Mouse (Mus musculus) CH12.LX (cell line): ENCODE data around the gene Lamc2. TPM values are rescaled to one million over a fixed set of nuclear protein-coding genes. Genes with fewer than 3 reads are reported as not detected.

Experiments
- DNase-seq: peaks from one replicate; pipeline ENCODE4 v3.0.0-alpha.2; 2013; ENCODE audit errors: extremely low read depth
- H3K27ac ChIP-seq: 2 replicates; pipeline ENCODE4 v1.5.1; 2012; ENCODE audit warnings: low read depth, mild to moderate bottlenecking, control low read depth, moderate library complexity; ENCODE audit not compliant: insufficient read depth
- H3K27me3 ChIP-seq: replicated peaks from 2 replicates; pipeline ENCODE3; 2012; ENCODE audit warnings: inconsistent platforms
- H3K36me3 ChIP-seq, 2 experiments: replicated peaks in 1 of 2; 2 replicates each; pipeline versions ENCODE3 to v1.6.1; 2012; ENCODE audit warnings: inconsistent platforms in 1 of 2, low read length in 1 of 2, mild to moderate bottlenecking in 1 of 2, mixed read lengths in 1 of 2, moderate library complexity in 1 of 2; ENCODE audit not compliant: control insufficient read depth in 1 of 2, insufficient read depth in 1 of 2
- H3K4me1 ChIP-seq, 2 experiments: 2 replicates each; pipeline ENCODE4 v1.6.1; 2012; ENCODE audit warnings: inconsistent platforms in 1 of 2, moderate library complexity in 1 of 2; ENCODE audit not compliant: insufficient read depth in 2 of 2, control insufficient read depth in 1 of 2
- H3K4me2 ChIP-seq: 2 replicates; pipeline ENCODE4 v1.6.1; 2012; ENCODE audit warnings: low read depth, mild to moderate bottlenecking, control low read depth; ENCODE audit not compliant: poor library complexity, insufficient read depth, severe bottlenecking
- H3K4me3 ChIP-seq, 3 experiments: fragments of 150-350 bp in 1 of 3; sonication (generic) in 1 of 3; replicated peaks in 1 of 3; 2 replicates each; pipeline versions ENCODE3 to v1.5.1; 2011 to 2012; ENCODE audit warnings: low read depth in 2 of 3, low read length in 2 of 3, mild to moderate bottlenecking in 2 of 3, moderate library complexity in 2 of 3, control low read depth in 1 of 3, improper control_type of control experiment in 1 of 3, inconsistent platforms in 1 of 3, mixed read lengths in 1 of 3; ENCODE audit not compliant: poor library complexity in 1 of 3
- H3K79me2 ChIP-seq: replicated peaks from 2 replicates; pipeline ENCODE4 v1.6.1; 2012; ENCODE audit warnings: mild to moderate bottlenecking, moderate library complexity; ENCODE audit not compliant: control insufficient read depth, poor library complexity, insufficient read depth, severe bottlenecking; ENCODE audit errors: extremely low read depth
- H3K9ac ChIP-seq: 2 replicates; pipeline ENCODE4 v1.6.1; 2012; ENCODE audit warnings: low read depth, mild to moderate bottlenecking, control low read depth, moderate library complexity; ENCODE audit not compliant: insufficient read depth
- H3K9me3 ChIP-seq: replicated peaks from 2 replicates; pipeline ENCODE3; 2012; ENCODE audit warnings: low read length, inconsistent platforms, mixed read lengths
- CHD1 ChIP-seq: IDR thresholded peaks from 2 replicates; pipeline ENCODE4 v1.6.1; 2012; ENCODE audit warnings: low read depth, low read length, improper control_type of control experiment, inconsistent platforms
- E2F4 ChIP-seq: IDR thresholded peaks from 2 replicates; pipeline ENCODE4 v1.6.1; 2011; ENCODE audit warnings: low read depth, low read length, improper control_type of control experiment; ENCODE audit not compliant: insufficient replicate concordance
- ELF1 ChIP-seq: IDR thresholded peaks from 2 replicates; pipeline ENCODE4 v1.6.1; 2014; ENCODE audit warnings: low read depth, mild to moderate bottlenecking, inconsistent platforms, low read length, improper control_type of control experiment
- EP300 ChIP-seq: IDR thresholded peaks from 2 replicates; pipeline ENCODE4 v1.6.1; 2011; ENCODE audit warnings: low read length, improper control_type of control experiment
- ETS1 ChIP-seq: conservative IDR thresholded peaks from 2 replicates; pipeline ENCODE4 v1.6.1; 2012; ENCODE audit warnings: low read depth, mild to moderate bottlenecking, inconsistent platforms, low read length, improper control_type of control experiment, moderate library complexity
- GABPA ChIP-seq: IDR thresholded peaks from 2 replicates; pipeline ENCODE4 v1.6.1; 2012; ENCODE audit warnings: low read depth, low read length, improper control_type of control experiment, inconsistent platforms; ENCODE audit not compliant: insufficient replicate concordance
- JUND ChIP-seq: conservative IDR thresholded peaks from 2 replicates; pipeline ENCODE4 v1.6.1; 2011; ENCODE audit warnings: low read depth, low read length, improper control_type of control experiment
- MAX ChIP-seq: IDR thresholded peaks from 2 replicates; pipeline ENCODE4 v1.6.1; 2011; ENCODE audit warnings: low read length, improper control_type of control experiment
- MEF2A ChIP-seq: IDR thresholded peaks from 2 replicates; pipeline ENCODE4 v1.6.1; 2014; ENCODE audit warnings: low read depth, mild to moderate bottlenecking, inconsistent platforms, low read length, improper control_type of control experiment, borderline replicate concordance
- NELFE ChIP-seq: IDR thresholded peaks from 2 replicates; pipeline ENCODE4 v1.6.1; 2011; ENCODE audit warnings: low read depth, low read length, improper control_type of control experiment
- PAX5 ChIP-seq: IDR thresholded peaks from 2 replicates; pipeline ENCODE4 v1.6.1; 2012; ENCODE audit warnings: low read length, inconsistent platforms, mixed read lengths
- RAD21 ChIP-seq: IDR thresholded peaks from 2 replicates; pipeline ENCODE4 v1.6.1; 2011; ENCODE audit warnings: low read depth, mild to moderate bottlenecking, low read length, improper control_type of control experiment, moderate library complexity
- RCOR1 ChIP-seq: conservative IDR thresholded peaks from 2 replicates; pipeline ENCODE4 v1.6.1; 2012; ENCODE audit warnings: low read depth, mild to moderate bottlenecking, inconsistent platforms, low read length, improper control_type of control experiment
- SIN3A ChIP-seq: IDR thresholded peaks from 2 replicates; pipeline ENCODE4 v1.6.1; 2012; ENCODE audit warnings: low read length, improper control_type of control experiment, inconsistent platforms
- TCF12 ChIP-seq: IDR thresholded peaks from 2 replicates; pipeline ENCODE4 v1.6.1; 2014; ENCODE audit warnings: low read depth, mild to moderate bottlenecking, inconsistent platforms, low read length, improper control_type of control experiment
- UBTF ChIP-seq: IDR thresholded peaks from 2 replicates; pipeline ENCODE4 v1.6.1; 2012; ENCODE audit warnings: low read depth, mild to moderate bottlenecking, inconsistent platforms, low read length, improper control_type of control experiment, moderate library complexity
- USF2 ChIP-seq: conservative IDR thresholded peaks from 2 replicates; pipeline ENCODE4 v1.6.1; 2011; ENCODE audit warnings: low read depth, low read length, improper control_type of control experiment
- ZKSCAN1 ChIP-seq: IDR thresholded peaks from 2 replicates; pipeline ENCODE4 v1.6.1; 2012; ENCODE audit warnings: low read depth, inconsistent platforms, low read length, improper control_type of control experiment, borderline replicate concordance
- ZNF384 ChIP-seq: IDR thresholded peaks from 2 replicates; pipeline ENCODE4 v1.6.1; 2012; ENCODE audit warnings: low read depth, low read length, improper control_type of control experiment, inconsistent platforms
- dilution Hi-C: fragments of 300-500 bp; cut with MboI; formaldehyde crosslinking; loops from 2 replicates; pipeline ENCODE4 v1.14.3; 2020; ENCODE audit warnings: low sequenced_read_pairs; ENCODE audit not compliant: extremely low pct_unique_long_range_greater_than_20kb, extremely low pct_ligation_motif_present
- in situ Hi-C: fragments of 300-500 bp; cut with MboI; formaldehyde crosslinking; loops from 3 replicates; pipeline ENCODE4 v1.14.3; 2019; ENCODE audit warnings: low sequenced_read_pairs, low pct_ligation_motif_present, low pct_unique_long_range_greater_than_20kb, mixed read lengths
- polyA plus RNA-seq: library from polyadenylated mRNA; unstranded; fragments of >175 nt; gene quantifications from 2 replicates; pipeline ENCODE4 v1.2.1, GENCODE M21; 2012; ENCODE audit warnings: low read depth; ENCODE audit not compliant: insufficient read length
- total RNA-seq, 2 experiments: library from RNA; depleted of rRNA; stranded (reverse); fragments of 300-350 nt in 1 of 2; fragments of >200 nt in 1 of 2; gene quantifications; 2 replicates each; pipeline ENCODE4 v1.2.3; 2012 to 2014

The Lamc2 gene
- total and polyA plus RNA-seq, 3 experiments = 0.09 to 1.0 (median 0.25) TPM

DNA sequence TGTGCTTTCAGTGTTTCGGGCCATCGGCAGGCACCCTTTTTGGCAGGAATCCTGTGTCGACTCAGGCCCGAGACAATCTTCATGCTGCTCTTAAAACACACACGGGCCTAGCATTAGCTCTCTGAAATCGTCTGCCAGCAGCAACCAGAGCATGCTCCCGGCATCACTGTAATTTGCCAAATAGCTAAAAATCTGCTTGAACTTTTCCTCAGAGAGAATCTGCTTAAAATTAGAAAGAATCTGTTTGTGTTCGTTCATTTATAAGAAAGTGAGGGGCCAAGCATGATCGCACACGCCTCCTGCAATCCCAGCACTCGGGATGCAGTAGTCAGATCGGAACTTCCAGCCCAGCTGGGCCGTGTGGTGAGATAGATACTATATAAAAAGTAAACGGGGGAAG, 15.2 kb upstream of the Lamc2 start:
- in situ Hi-C loops = no loop called here
- dilution Hi-C loops = no loop called here
- no peak overlapping the region for H3K4me3 ChIP-seq
- H3K4me1 ChIP-seq = peaks cover 6 to 11% of the 10 kb centered on the region in 2 experiments; a peak in 2 of 4 replicates
- H3K36me3 ChIP-seq = no peaks in the 10 kb centered on the region
- DNase-seq = no peak
- H3K9me3 ChIP-seq = no peaks in the 10 kb centered on the region
- H3K4me2 ChIP-seq = no peak overlapping the region
- no peak overlapping the region for H3K27ac ChIP-seq
- no peak overlapping the region for H3K9ac ChIP-seq
- H3K79me2 ChIP-seq = no peaks in the 10 kb centered on the region
- no peaks in the 10 kb centered on the region for H3K27me3 ChIP-seq
- no peak for TF ChIP-seq RAD21
- TF ChIP-seq RCOR1 = no peak
- TF ChIP-seq GABPA = no peak
- TF ChIP-seq PAX5 = no peak
- TF ChIP-seq ETS1 = no peak
- TF ChIP-seq JUND = no peak
- TF ChIP-seq EP300 = no peak
- no peak for TF ChIP-seq ZNF384
- TF ChIP-seq ELF1 = no peak
- TF ChIP-seq ZKSCAN1 = no peak
- TF ChIP-seq MEF2A = no peak
- TF ChIP-seq NELFE = no peak
- TF ChIP-seq TCF12 = no peak
- TF ChIP-seq UBTF = no peak
- TF ChIP-seq USF2 = no peak
- TF ChIP-seq MAX = no peak
- no peak for TF ChIP-seq CHD1
- no peak for TF ChIP-seq SIN3A
- no peak for TF ChIP-seq E2F4

DNA sequence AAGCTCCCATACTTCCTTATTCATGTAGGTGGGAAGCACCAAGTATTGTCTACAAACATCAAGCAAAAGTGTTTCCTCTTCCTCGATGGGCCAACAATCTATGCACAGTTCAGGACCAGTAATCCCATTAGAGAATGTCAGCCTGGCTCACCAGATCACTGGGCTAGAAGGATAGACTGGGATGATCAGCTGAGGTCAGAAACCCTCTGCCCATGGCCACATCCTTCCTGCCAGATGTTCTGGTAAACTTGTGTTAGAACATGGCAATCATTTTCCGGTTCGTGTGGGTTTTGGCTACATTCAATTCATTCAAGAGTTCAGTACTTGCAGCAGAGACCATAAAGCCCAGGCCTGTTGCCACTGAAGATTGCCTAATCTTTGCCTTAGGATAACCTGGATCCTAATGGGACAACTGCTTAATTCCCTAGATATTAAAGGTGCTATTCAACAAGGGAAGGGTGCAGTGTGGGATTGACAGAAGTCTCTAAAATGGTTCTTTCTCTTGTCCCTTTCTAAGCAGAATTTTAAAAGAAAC, 11.1 kb upstream of the Lamc2 start:
- H3K36me3 ChIP-seq = no peaks in the 10 kb centered on the region
- DNase-seq = no peak
- H3K4me3 ChIP-seq = no peak overlapping the region
- dilution Hi-C loops (no loop called here), in situ Hi-C loops (no loop called here)
- no peaks in the 10 kb centered on the region for H3K9me3 ChIP-seq
- no peaks in the 10 kb centered on the region for H3K27me3 ChIP-seq
- peaks cover 6 to 9% of the 10 kb centered on the region in 2 experiments; a peak in 3 of 4 replicates for H3K4me1 ChIP-seq
- H3K79me2 ChIP-seq = no peaks in the 10 kb centered on the region
- H3K9ac ChIP-seq = no peak overlapping the region
- H3K4me2 ChIP-seq = no peak overlapping the region
- peak; percentile 28; the same call in 1 of the 2 replicates for TF ChIP-seq EP300
- no peak for TF ChIP-seq TCF12
- no peak for TF ChIP-seq E2F4
- TF ChIP-seq, all 38 proteins: peak for 1
- H3K27ac ChIP-seq = no peak overlapping the region
